Mouse (Mus musculus): ENCODE results near the gene Slc4a8. TPM values are rescaled to one million over a fixed set of nuclear protein-coding genes. Genes with fewer than 3 reads are reported as not detected.
"Not testable (repeated sequence)": the region's sequence is repeated elsewhere in the genome, so short reads cannot be mapped to it uniquely, and the experiment has no call there.

The Slc4a8 gene
- polyA plus RNA-seq, 1 experiment from 2014 or later, result 2.5 TPM

- H3K4me1 ChIP-seq (replicated peaks; ENCODE audit: control insufficient read depth, insufficient read depth, low read length), result no peaks in the 10 kb centered on the region; the same call in 1 of the 2 replicates
- no peak for ATAC-seq (ENCODE audit: low read depth)
- 80% methylated on average over 8 of the region's 8 CpGs for WGBS
- H3K9me3 ChIP-seq (ENCODE audit: control insufficient read depth, low read length), result no peaks in the 10 kb centered on the region
- no peak overlapping the region for H3K4me2 ChIP-seq (ENCODE audit: low read depth, low read length)
- H3K27ac ChIP-seq (ENCODE audit: low read length), result no peak overlapping the region
- no peak overlapping the region for H3K4me3 ChIP-seq (ENCODE audit: low read length)
- H3K27me3 ChIP-seq (ENCODE audit: control insufficient read depth, insufficient read depth, low read depth, low read length), result no peaks in the 10 kb centered on the region
- H3K9ac ChIP-seq (ENCODE audit: low read length), result no peak overlapping the region
- no peaks in the 10 kb centered on the region for H3K36me3 ChIP-seq (ENCODE audit: control insufficient read depth, insufficient read depth, low read length)
Measured at GRCm38 (mm10) chr15:100810243-100810642, 48.7 kb downstream of the Slc4a8 start.

GRCm38 (mm10) chr15:100813501-100813900, 52.0 kb downstream of the Slc4a8 start:
- no peak overlapping the region for H3K4me2 ChIP-seq (ENCODE audit: low read depth, low read length)
- H3K27ac ChIP-seq (ENCODE audit: low read length), result no peak overlapping the region
- WGBS, result 64% methylated on average over 5 of the region's 5 CpGs
- H3K27me3 ChIP-seq (ENCODE audit: control insufficient read depth, insufficient read depth, low read depth, low read length), result no peaks in the 10 kb centered on the region
- H3K4me1 ChIP-seq (replicated peaks; ENCODE audit: control insufficient read depth, insufficient read depth, low read length), result no peaks in the 10 kb centered on the region
- no peak overlapping the region for H3K4me3 ChIP-seq (ENCODE audit: low read length)
- no peak overlapping the region for H3K9ac ChIP-seq (ENCODE audit: low read length)
- no peaks in the 10 kb centered on the region for H3K36me3 ChIP-seq (ENCODE audit: control insufficient read depth, insufficient read depth, low read length)
- no peaks in the 10 kb centered on the region for H3K9me3 ChIP-seq (ENCODE audit: control insufficient read depth, low read length)
- ATAC-seq (ENCODE audit: low read depth), result no peak

GRCm38 (mm10) chr15:100814066-100814465, 52.5 kb downstream of the Slc4a8 start:
- no peaks in the 10 kb centered on the region for H3K27me3 ChIP-seq (ENCODE audit: control insufficient read depth, insufficient read depth, low read depth, low read length)
- no peak overlapping the region for H3K4me2 ChIP-seq (ENCODE audit: low read depth, low read length)
- ATAC-seq (ENCODE audit: low read depth), result no peak
- WGBS, result 51% methylated on average over 7 of the region's 7 CpGs
- no peak overlapping the region for H3K4me3 ChIP-seq (ENCODE audit: low read length)
- no peaks in the 10 kb centered on the region for H3K4me1 ChIP-seq (replicated peaks; ENCODE audit: control insufficient read depth, insufficient read depth, low read length)
- no peak overlapping the region for H3K9ac ChIP-seq (ENCODE audit: low read length)
- H3K9me3 ChIP-seq (ENCODE audit: control insufficient read depth, low read length), result no peaks in the 10 kb centered on the region
- H3K36me3 ChIP-seq (ENCODE audit: control insufficient read depth, insufficient read depth, low read length), result no peaks in the 10 kb centered on the region
- no peak overlapping the region for H3K27ac ChIP-seq (ENCODE audit: low read length)

- WGBS, result 68% methylated on average over 8 of the region's 8 CpGs
- H3K27me3 ChIP-seq (ENCODE audit: control insufficient read depth, insufficient read depth, low read depth, low read length), result no peaks in the 10 kb centered on the region
- H3K27ac ChIP-seq (ENCODE audit: low read length), result no peak overlapping the region
- no peaks in the 10 kb centered on the region for H3K4me1 ChIP-seq (replicated peaks; ENCODE audit: control insufficient read depth, insufficient read depth, low read length)
- H3K4me2 ChIP-seq (ENCODE audit: low read depth, low read length), result no peak overlapping the region
- no peak overlapping the region for H3K4me3 ChIP-seq (ENCODE audit: low read length)
- H3K36me3 ChIP-seq (ENCODE audit: control insufficient read depth, insufficient read depth, low read length), result no peaks in the 10 kb centered on the region
- ATAC-seq (ENCODE audit: low read depth), result no peak
- H3K9ac ChIP-seq (ENCODE audit: low read length), result no peak overlapping the region
- H3K9me3 ChIP-seq (ENCODE audit: control insufficient read depth, low read length), result no peaks in the 10 kb centered on the region
Measured at GRCm38 (mm10) chr15:100815310-100815709, 53.8 kb downstream of the Slc4a8 start.

GRCm38 (mm10) chr15:100818860-100819259, 57.3 kb downstream of the Slc4a8 start:
- WGBS, result 63% methylated on average over 3 of the region's 3 CpGs
- Histone ChIP-seq H3K4me3 (ENCODE audit: low read length) (no peak overlapping the region), H3K9ac (ENCODE audit: low read length) (no peak overlapping the region), H3K27me3 (ENCODE audit: control insufficient read depth, insufficient read depth, low read depth, low read length) (peaks cover 12% of the 10 kb centered on the region), H3K36me3 (ENCODE audit: control insufficient read depth, insufficient read depth, low read length) (no peaks in the 10 kb centered on the region), H3K4me1 (replicated peaks; ENCODE audit: control insufficient read depth, insufficient read depth, low read length) (no peaks in the 10 kb centered on the region), H3K9me3 (ENCODE audit: control insufficient read depth, low read length) (no peaks in the 10 kb centered on the region), H3K4me2 (ENCODE audit: low read depth, low read length) (no peak overlapping the region), H3K27ac (ENCODE audit: low read length) (no peak overlapping the region)
- no peak for ATAC-seq (ENCODE audit: low read depth)

- 38% methylated on average over 8 of the region's 8 CpGs for WGBS
- H3K4me1 ChIP-seq (replicated peaks; ENCODE audit: control insufficient read depth, insufficient read depth, low read length), result no peaks in the 10 kb centered on the region
- H3K9ac ChIP-seq (ENCODE audit: low read length), result no peak overlapping the region
- H3K4me3 ChIP-seq (ENCODE audit: low read length), result no peak overlapping the region
- no peak overlapping the region for H3K27ac ChIP-seq (ENCODE audit: low read length)
- H3K4me2 ChIP-seq (ENCODE audit: low read depth, low read length), result no peak overlapping the region
- H3K9me3 ChIP-seq (ENCODE audit: control insufficient read depth, low read length), result no peaks in the 10 kb centered on the region
- no peaks in the 10 kb centered on the region for H3K36me3 ChIP-seq (ENCODE audit: control insufficient read depth, insufficient read depth, low read length)
- no peak for ATAC-seq (ENCODE audit: low read depth)
- peaks cover 35% of the 10 kb centered on the region for H3K27me3 ChIP-seq (ENCODE audit: control insufficient read depth, insufficient read depth, low read depth, low read length)
Measured at GRCm38 (mm10) chr15:100821824-100822223, 60.3 kb downstream of the Slc4a8 start.

GRCm38 (mm10) chr15:100822370-100822769, 60.8 kb downstream of the Slc4a8 start:
- 63% methylated on average over 4 of the region's 4 CpGs for WGBS
- H3K4me3 ChIP-seq (ENCODE audit: low read length); H3K36me3 ChIP-seq (ENCODE audit: control insufficient read depth, insufficient read depth, low read length); H3K27ac ChIP-seq (ENCODE audit: low read length); H3K4me2 ChIP-seq (ENCODE audit: low read depth, low read length); H3K9ac ChIP-seq (ENCODE audit: low read length); ATAC-seq (ENCODE audit: low read depth); H3K4me1 ChIP-seq (replicated peaks; ENCODE audit: control insufficient read depth, insufficient read depth, low read length); H3K9me3 ChIP-seq (ENCODE audit: control insufficient read depth, low read length): not testable (repeated sequence)
- H3K27me3 ChIP-seq (ENCODE audit: control insufficient read depth, insufficient read depth, low read depth, low read length), result peaks cover 35% of the 10 kb centered on the region

GRCm38 (mm10) chr15:100825249-100825856, 63.8 kb downstream of the Slc4a8 start:
- no peak overlapping the region for H3K4me2 ChIP-seq (ENCODE audit: low read depth, low read length)
- no peaks in the 10 kb centered on the region for H3K9me3 ChIP-seq (ENCODE audit: control insufficient read depth, low read length)
- WGBS, result 23% methylated on average over 22 of the region's 26 CpGs
- no peaks in the 10 kb centered on the region for H3K36me3 ChIP-seq (ENCODE audit: control insufficient read depth, insufficient read depth, low read length)
- no peak overlapping the region for H3K9ac ChIP-seq (ENCODE audit: low read length)
- peaks cover 35% of the 10 kb centered on the region for H3K27me3 ChIP-seq (ENCODE audit: control insufficient read depth, insufficient read depth, low read depth, low read length)
- no peak overlapping the region for H3K27ac ChIP-seq (ENCODE audit: low read length)
- no peaks in the 10 kb centered on the region for H3K4me1 ChIP-seq (replicated peaks; ENCODE audit: control insufficient read depth, insufficient read depth, low read length)
- ATAC-seq (ENCODE audit: low read depth), result no peak
- no peak overlapping the region for H3K4me3 ChIP-seq (ENCODE audit: low read length)

- 76% methylated on average over 8 of the region's 8 CpGs for WGBS
- Histone ChIP-seq H3K4me3 (ENCODE audit: low read length) (no peak overlapping the region), H3K36me3 (ENCODE audit: control insufficient read depth, insufficient read depth, low read length) (no peaks in the 10 kb centered on the region), H3K4me1 (replicated peaks; ENCODE audit: control insufficient read depth, insufficient read depth, low read length) (no peaks in the 10 kb centered on the region), H3K9ac (ENCODE audit: low read length) (no peak overlapping the region), H3K27me3 (ENCODE audit: control insufficient read depth, insufficient read depth, low read depth, low read length) (peaks cover 35% of the 10 kb centered on the region), H3K9me3 (ENCODE audit: control insufficient read depth, low read length) (0 out of 2 replicates have a peak, but pooled peaks cover 3% of the 10 kb centered on the region), H3K27ac (ENCODE audit: low read length) (no peak overlapping the region), H3K4me2 (ENCODE audit: low read depth, low read length) (no peak overlapping the region)
- ATAC-seq (ENCODE audit: low read depth), result no peak
Measured at GRCm38 (mm10) chr15:100826076-100826475, 64.5 kb downstream of the Slc4a8 start.

- Histone ChIP-seq H3K9ac (ENCODE audit: low read length) (no peak overlapping the region), H3K27me3 (ENCODE audit: control insufficient read depth, insufficient read depth, low read depth, low read length) (peaks cover 19% of the 10 kb centered on the region), H3K4me2 (ENCODE audit: low read depth, low read length) (no peak overlapping the region), H3K9me3 (ENCODE audit: control insufficient read depth, low read length) (0 out of 2 replicates have a peak, but pooled peaks cover 3% of the 10 kb centered on the region), H3K36me3 (ENCODE audit: control insufficient read depth, insufficient read depth, low read length) (no peaks in the 10 kb centered on the region), H3K27ac (ENCODE audit: low read length) (no peak overlapping the region), H3K4me3 (ENCODE audit: low read length) (no peak overlapping the region), H3K4me1 (replicated peaks; ENCODE audit: control insufficient read depth, insufficient read depth, low read length) (no peaks in the 10 kb centered on the region)
- 75% methylated on average over 9 of the region's 9 CpGs for WGBS
- ATAC-seq (ENCODE audit: low read depth), result no peak
Measured at GRCm38 (mm10) chr15:100829775-100830174, 68.2 kb downstream of the Slc4a8 start.
